Mouse (Mus musculus): ENCODE data around the gene Gm11027. TPM values are rescaled to one million over a fixed set of nuclear protein-coding genes. Genes with fewer than 3 reads are reported as not detected.

Gene Gm11027
- polyA plus RNA-seq, 1 experiment from 2014 or later, result not detected

DNA sequence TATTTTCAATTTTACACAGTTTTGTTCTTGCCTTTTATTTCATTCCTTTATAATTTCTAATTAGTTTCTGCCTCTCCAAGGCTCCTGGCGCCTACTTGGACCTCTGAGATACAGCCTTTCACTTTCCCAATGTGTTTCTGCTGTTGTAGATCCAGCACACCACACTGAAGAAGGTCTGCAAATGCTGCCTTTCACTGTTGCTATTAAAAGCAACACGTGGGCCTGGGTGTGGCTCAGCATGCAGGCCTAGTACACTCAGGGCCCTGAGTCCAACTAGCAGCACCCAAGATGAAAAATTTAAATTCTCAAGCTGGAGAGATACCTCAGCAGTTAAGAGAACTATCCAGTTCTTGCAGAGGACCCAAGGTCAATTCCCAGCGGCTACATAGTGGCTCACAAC, 38.5 kb upstream of the Gm11027 start:
- Histone ChIP-seq H3K27me3 (replicated peaks; ENCODE audit: control insufficient read depth, insufficient read depth, low read length) (no peaks in the 10 kb centered on the region), H3K9me3 (ENCODE audit: control insufficient read depth) (no peaks in the 10 kb centered on the region), H3K27ac (ENCODE audit: low read depth, low read length) (no peak overlapping the region), H3K4me1 (replicated peaks; ENCODE audit: control insufficient read depth, insufficient read depth, low read length) (no peaks in the 10 kb centered on the region), H3K36me3 (ENCODE audit: control insufficient read depth, insufficient read depth) (0 out of 2 replicates have a peak, but pooled peaks cover 8% of the 10 kb centered on the region), H3K9ac (ENCODE audit: low read depth, low read length) (no peak overlapping the region), H3K4me2 (replicated peaks; ENCODE audit: low read depth) (no peak overlapping the region), H3K4me3 (ENCODE audit: low read depth, low read length) (no peak overlapping the region)
- WGBS, result 65% methylated on average over 3 of the region's 3 CpGs
- no peak for ATAC-seq
- no peak for TF ChIP-seq CTCF (IDR thresholded peaks at IDR 0.05; ENCODE audit: low read depth)

DNA sequence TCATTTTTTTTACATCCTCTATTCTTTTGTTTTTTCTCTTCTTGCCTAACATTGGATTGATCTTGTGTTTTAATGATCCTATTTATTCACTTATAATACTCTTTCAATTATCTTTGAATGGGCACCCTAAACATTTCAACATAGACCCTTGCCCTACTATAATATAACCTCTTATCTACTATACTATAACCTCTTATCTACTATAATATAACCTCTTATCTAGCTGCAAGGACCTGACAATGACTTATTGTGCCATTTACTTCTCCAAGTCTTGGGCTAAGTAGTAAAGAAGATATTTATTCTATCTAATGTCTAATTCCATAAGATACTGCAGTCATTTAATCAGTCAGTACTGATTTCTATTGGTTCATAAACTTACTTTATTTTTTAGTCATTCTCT, 36.8 kb upstream of the Gm11027 start:
- Histone ChIP-seq H3K4me3 (ENCODE audit: low read depth, low read length) (no peak overlapping the region), H3K4me1 (replicated peaks; ENCODE audit: control insufficient read depth, insufficient read depth, low read length) (no peaks in the 10 kb centered on the region), H3K27ac (ENCODE audit: low read depth, low read length) (no peak overlapping the region), H3K36me3 (ENCODE audit: control insufficient read depth, insufficient read depth) (0 out of 2 replicates have a peak, but pooled peaks cover 8% of the 10 kb centered on the region), H3K9ac (ENCODE audit: low read depth, low read length) (no peak overlapping the region), H3K9me3 (ENCODE audit: control insufficient read depth) (no peaks in the 10 kb centered on the region), H3K27me3 (replicated peaks; ENCODE audit: control insufficient read depth, insufficient read depth, low read length) (no peaks in the 10 kb centered on the region), H3K4me2 (replicated peaks; ENCODE audit: low read depth) (no peak overlapping the region)
- TF ChIP-seq CTCF (IDR thresholded peaks at IDR 0.05; ENCODE audit: low read depth), result no peak
- peak; percentile 75 for ATAC-seq

DNA sequence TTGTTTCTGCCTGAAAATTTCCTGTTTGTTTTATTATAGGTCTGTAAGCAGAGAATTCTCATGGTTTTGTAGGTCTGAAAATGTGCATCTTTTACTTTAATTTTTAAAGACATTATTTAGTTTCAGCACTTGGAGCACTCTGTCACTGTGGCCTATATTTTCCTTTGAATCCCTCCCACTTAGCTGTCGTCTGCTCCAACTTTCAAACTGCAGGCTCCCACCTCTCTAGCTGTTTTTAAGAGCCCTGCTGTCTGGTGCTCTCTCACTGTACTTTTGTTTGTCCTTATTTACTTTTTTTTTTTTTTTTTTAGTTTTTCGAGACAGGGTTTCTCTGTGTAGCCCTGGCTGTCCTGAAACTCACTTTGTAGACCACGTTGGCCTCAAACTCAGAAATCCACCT, 36.4 kb upstream of the Gm11027 start:
- WGBS, result 51% methylated on average over 3 of the region's 3 CpGs

DNA sequence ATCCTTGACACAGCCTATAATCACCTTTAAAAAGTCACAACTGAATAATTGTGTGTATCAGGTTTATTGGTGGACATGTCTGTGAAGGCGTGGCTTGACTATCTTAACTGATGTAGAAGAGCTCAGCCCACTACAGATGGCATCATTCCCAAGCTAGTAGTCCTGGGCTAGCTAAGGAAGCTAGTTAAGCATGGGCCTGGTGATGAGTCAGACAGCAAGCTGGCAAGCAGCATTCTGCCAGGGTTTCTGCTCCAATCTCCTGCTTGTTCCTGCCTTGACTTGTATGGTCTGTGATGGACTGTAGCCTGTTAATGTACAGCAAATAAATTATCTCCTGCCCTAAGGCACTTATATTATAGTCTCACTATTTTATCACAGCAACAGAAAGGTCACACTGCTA, 30.6 kb upstream of the Gm11027 start:
- Histone ChIP-seq H3K36me3 (ENCODE audit: control insufficient read depth, insufficient read depth) (peaks cover 18% of the 10 kb centered on the region; the same call in 1 of the 2 replicates), H3K4me1 (replicated peaks; ENCODE audit: control insufficient read depth, insufficient read depth, low read length) (no peaks in the 10 kb centered on the region), H3K4me2 (replicated peaks; ENCODE audit: low read depth) (no peak overlapping the region), H3K27ac (ENCODE audit: low read depth, low read length) (no peak overlapping the region), H3K9ac (ENCODE audit: low read depth, low read length) (no peak overlapping the region), H3K4me3 (ENCODE audit: low read depth, low read length) (no peak overlapping the region), H3K27me3 (replicated peaks; ENCODE audit: control insufficient read depth, insufficient read depth, low read length) (no peaks in the 10 kb centered on the region), H3K9me3 (ENCODE audit: control insufficient read depth) (no peaks in the 10 kb centered on the region)
- no peak for ATAC-seq
- 95% methylated on average over 1 of the region's 1 CpGs for WGBS
- TF ChIP-seq CTCF (IDR thresholded peaks at IDR 0.05; ENCODE audit: low read depth), result no peak

More for the DNA sequence above, 36.4 kb upstream of the Gm11027 start:
- Histone ChIP-seq H3K27ac (ENCODE audit: low read depth, low read length) (no peak overlapping the region), H3K4me1 (replicated peaks; ENCODE audit: control insufficient read depth, insufficient read depth, low read length) (no peaks in the 10 kb centered on the region), H3K4me2 (replicated peaks; ENCODE audit: low read depth) (no peak overlapping the region), H3K9ac (ENCODE audit: low read depth, low read length) (no peak overlapping the region), H3K36me3 (ENCODE audit: control insufficient read depth, insufficient read depth) (0 out of 2 replicates have a peak, but pooled peaks cover 8% of the 10 kb centered on the region), H3K4me3 (ENCODE audit: low read depth, low read length) (no peak overlapping the region), H3K27me3 (replicated peaks; ENCODE audit: control insufficient read depth, insufficient read depth, low read length) (no peaks in the 10 kb centered on the region), H3K9me3 (ENCODE audit: control insufficient read depth) (no peaks in the 10 kb centered on the region)
- no peak for TF ChIP-seq CTCF (IDR thresholded peaks at IDR 0.05; ENCODE audit: low read depth)
- ATAC-seq, result no peak

DNA sequence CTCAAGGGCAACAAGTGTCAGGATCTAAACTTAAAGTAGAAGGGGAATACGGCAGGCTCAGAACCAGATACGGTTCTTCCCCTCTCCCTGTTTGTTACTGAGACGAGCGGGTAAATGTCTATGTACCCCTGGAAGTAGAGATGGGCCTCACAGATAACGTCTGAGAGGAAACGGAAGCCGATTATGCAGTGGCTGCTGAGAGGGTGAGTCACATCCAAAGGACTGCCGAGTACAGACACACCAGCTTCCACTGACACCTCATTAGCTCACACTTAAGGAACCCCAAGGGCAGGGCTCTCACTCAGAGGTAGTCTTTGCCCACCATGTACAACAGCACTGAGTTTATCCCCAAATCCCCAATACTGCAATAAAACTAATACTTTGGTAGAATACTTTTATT, 20.5 kb upstream of the Gm11027 start:
- WGBS, result 51% methylated on average over 8 of the region's 8 CpGs
- Histone ChIP-seq H3K27ac (ENCODE audit: low read depth, low read length) (no peak overlapping the region), H3K36me3 (ENCODE audit: control insufficient read depth, insufficient read depth) (peaks cover 4% of the 10 kb centered on the region; the same call in 1 of the 2 replicates), H3K9me3 (ENCODE audit: control insufficient read depth) (no peaks in the 10 kb centered on the region), H3K9ac (ENCODE audit: low read depth, low read length) (no peak overlapping the region), H3K4me3 (ENCODE audit: low read depth, low read length) (no peak overlapping the region), H3K4me1 (replicated peaks; ENCODE audit: control insufficient read depth, insufficient read depth, low read length) (no peaks in the 10 kb centered on the region), H3K4me2 (replicated peaks; ENCODE audit: low read depth) (no peak overlapping the region), H3K27me3 (replicated peaks; ENCODE audit: control insufficient read depth, insufficient read depth, low read length) (no peaks in the 10 kb centered on the region)
- no peak for TF ChIP-seq CTCF (IDR thresholded peaks at IDR 0.05; ENCODE audit: low read depth)
- no peak for ATAC-seq

DNA sequence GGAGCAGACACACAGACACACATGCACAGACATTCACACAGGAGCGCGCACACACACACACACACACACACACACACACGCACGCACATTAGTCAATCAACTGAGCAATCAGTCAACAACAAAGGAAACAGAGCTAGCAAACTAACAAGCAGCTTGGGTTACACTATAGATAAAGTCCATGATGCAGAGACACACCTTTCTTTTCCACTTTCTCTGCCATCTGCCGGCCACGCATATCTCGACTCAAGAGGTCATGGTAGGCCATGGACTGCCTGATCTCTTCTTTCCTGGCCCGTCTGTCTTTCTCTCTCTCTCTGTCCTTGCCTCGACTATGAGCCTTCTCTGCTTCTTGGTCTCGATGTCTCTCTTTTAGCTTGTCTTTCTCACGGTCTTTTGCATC, 19.6 kb upstream of the Gm11027 start:
- no peak for TF ChIP-seq CTCF (IDR thresholded peaks at IDR 0.05; ENCODE audit: low read depth)
- Histone ChIP-seq H3K36me3 (ENCODE audit: control insufficient read depth, insufficient read depth) (peaks cover 4% of the 10 kb centered on the region; the same call in 1 of the 2 replicates), H3K4me2 (replicated peaks; ENCODE audit: low read depth) (no peak overlapping the region), H3K27me3 (replicated peaks; ENCODE audit: control insufficient read depth, insufficient read depth, low read length) (no peaks in the 10 kb centered on the region), H3K9ac (ENCODE audit: low read depth, low read length) (no peak overlapping the region), H3K4me3 (ENCODE audit: low read depth, low read length) (no peak overlapping the region), H3K27ac (ENCODE audit: low read depth, low read length) (no peak overlapping the region), H3K4me1 (replicated peaks; ENCODE audit: control insufficient read depth, insufficient read depth, low read length) (no peaks in the 10 kb centered on the region), H3K9me3 (ENCODE audit: control insufficient read depth) (no peaks in the 10 kb centered on the region)
- WGBS, result 81% methylated on average over 11 of the region's 11 CpGs
- no peak for ATAC-seq

DNA sequence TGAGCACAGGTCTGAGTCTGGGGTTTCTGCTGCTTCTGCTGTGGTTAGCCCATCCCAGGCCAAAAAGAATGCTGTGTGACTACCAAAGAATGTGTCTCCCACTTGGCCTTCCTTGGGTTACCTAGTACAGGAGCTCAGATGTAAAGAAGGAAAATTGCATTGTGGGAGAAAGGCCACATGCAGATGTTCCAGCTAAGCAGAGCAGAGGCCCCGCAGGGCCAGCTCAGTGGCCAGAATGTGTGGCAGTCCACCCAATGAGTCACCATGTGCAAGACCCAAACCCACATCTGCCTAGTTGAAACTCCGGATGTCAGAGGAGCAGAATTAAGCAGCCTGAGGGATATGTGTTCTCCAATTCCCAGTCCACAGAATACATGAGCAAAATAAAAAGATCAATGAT, 16.9 kb upstream of the Gm11027 start:
- no peak for TF ChIP-seq CTCF (IDR thresholded peaks at IDR 0.05; ENCODE audit: low read depth)
- H3K4me2 ChIP-seq (replicated peaks; ENCODE audit: low read depth), result no peak overlapping the region
- no peaks in the 10 kb centered on the region for H3K27me3 ChIP-seq (replicated peaks; ENCODE audit: control insufficient read depth, insufficient read depth, low read length)
- no peak overlapping the region for H3K4me3 ChIP-seq (ENCODE audit: low read depth, low read length)
- H3K9ac ChIP-seq (ENCODE audit: low read depth, low read length), result no peak overlapping the region
- H3K27ac ChIP-seq (ENCODE audit: low read depth, low read length), result no peak overlapping the region
- H3K9me3 ChIP-seq (ENCODE audit: control insufficient read depth), result no peaks in the 10 kb centered on the region
- no peak for ATAC-seq
- 87% methylated on average over 2 of the region's 2 CpGs for WGBS
- no peaks in the 10 kb centered on the region for H3K36me3 ChIP-seq (ENCODE audit: control insufficient read depth, insufficient read depth)
- no peaks in the 10 kb centered on the region for H3K4me1 ChIP-seq (replicated peaks; ENCODE audit: control insufficient read depth, insufficient read depth, low read length)

Measured in intestine, postnatal 0 days (tissue).